Mouse (Mus musculus): ENCODE data around the gene Pex10. TPM values are rescaled to one million over a fixed set of nuclear protein-coding genes. Genes with fewer than 3 reads are reported as not detected.

The Pex10 gene
- polyA plus RNA-seq, 1 experiment from 2014 or later: 26.2 TPM

Other genes with a start within 250 kb of the Pex10 start
- gene Ttc34, start 229.6 kb upstream of the Pex10 start, polyA plus RNA-seq (2015; fragmentation: Nextera tagmentation; extraction: Ambion mirVana): 0.19 and 0.26 TPM in 2 replicates
- gene Mmel1, start 197.4 kb upstream of the Pex10 start, polyA plus RNA-seq (2015; fragmentation: Nextera tagmentation; extraction: Ambion mirVana): 0.10 and 0.26 TPM in 2 replicates
- 36.4 and 41.5 TPM in 2 replicates for gene Fam213b, start 167.9 kb upstream of the Pex10 start, polyA plus RNA-seq (2015; fragmentation: Nextera tagmentation; extraction: Ambion mirVana)
- 1.3 and 1.9 TPM in 2 replicates for gene Tnfrsf14, start 138.5 kb upstream of the Pex10 start, polyA plus RNA-seq (2015; fragmentation: Nextera tagmentation; extraction: Ambion mirVana)
- gene Hes5, start 106.1 kb upstream of the Pex10 start, polyA plus RNA-seq (2015; fragmentation: Nextera tagmentation; extraction: Ambion mirVana): 0.29 and 0.69 TPM in 2 replicates
- 48.0 and 51.0 TPM in 2 replicates for gene Pank4, start 102.9 kb upstream of the Pex10 start, polyA plus RNA-seq (2015; fragmentation: Nextera tagmentation; extraction: Ambion mirVana)
- 11.1 and 11.2 TPM in 2 replicates for gene Plch2, start 10.2 kb upstream of the Pex10 start, polyA plus RNA-seq (2015; fragmentation: Nextera tagmentation; extraction: Ambion mirVana)
- 157 and 163 TPM in 2 replicates for gene Rer1, start 19.4 kb downstream of the Pex10 start, polyA plus RNA-seq (2015; fragmentation: Nextera tagmentation; extraction: Ambion mirVana)
- 5.9 and 7.7 TPM in 2 replicates for gene Morn1, start 19.6 kb downstream of the Pex10 start, polyA plus RNA-seq (2015; fragmentation: Nextera tagmentation; extraction: Ambion mirVana)
- 16.1 and 16.9 TPM in 2 replicates for gene Ski, start 155.6 kb downstream of the Pex10 start, polyA plus RNA-seq (2015; fragmentation: Nextera tagmentation; extraction: Ambion mirVana)
- gene Faap20, start 182.8 kb downstream of the Pex10 start, polyA plus RNA-seq (2015; fragmentation: Nextera tagmentation; extraction: Ambion mirVana): 83.4 and 83.5 TPM in 2 replicates

Measured in lung, embryonic 15.5 days (tissue).